Mouse (Mus musculus) hindbrain, embryonic 12.5 days (tissue): ENCODE measurements around the gene Pcyt1b. TPM values are rescaled to one million over a fixed set of nuclear protein-coding genes. Genes with fewer than 3 reads are reported as not detected.
A peak's percentile ranks its signal among the peaks of the same experiment; 100 is the strongest.

Experiments
- ATAC-seq: fragments of 200-750 bp; cut with Nextera tagmentation; 2 replicates; pipeline ENCODE4 v1.8.0; 2017; ENCODE audit warnings: moderate TSS enrichment; ENCODE audit not compliant: low FRiP score
- H3K27ac ChIP-seq: fragments of 300-500 bp; sonication (generic); 2 replicates; pipeline ENCODE4 v1.5.1; 2016; ENCODE audit warnings: mild to moderate bottlenecking
- H3K27me3 ChIP-seq: fragments of 300-500 bp; sonication (generic); 2 replicates; pipeline ENCODE4 v1.6.1; 2016; ENCODE audit warnings: mild to moderate bottlenecking
- H3K36me3 ChIP-seq: fragments of 300-500 bp; sonication (generic); 2 replicates; pipeline ENCODE4 v1.6.1; 2016; ENCODE audit warnings: mild to moderate bottlenecking
- H3K4me1 ChIP-seq: fragments of 300-500 bp; sonication (generic); 2 replicates; pipeline ENCODE4 v1.6.1; 2016
- H3K4me2 ChIP-seq: fragments of 300-500 bp; sonication (generic); replicated peaks from 2 replicates; pipeline ENCODE4 v1.6.1; 2016; ENCODE audit warnings: mild to moderate bottlenecking
- H3K4me3 ChIP-seq: fragments of 300-500 bp; sonication (generic); 2 replicates; pipeline ENCODE4 v1.5.1; 2016; ENCODE audit warnings: mild to moderate bottlenecking
- H3K9ac ChIP-seq: fragments of 300-500 bp; sonication (generic); 2 replicates; pipeline ENCODE4 v1.6.1; 2016; ENCODE audit warnings: mild to moderate bottlenecking, moderate library complexity
- H3K9me3 ChIP-seq: fragments of 300-500 bp; sonication (generic); replicated peaks from 2 replicates; pipeline ENCODE4 v1.6.1; 2016; ENCODE audit warnings: mild to moderate bottlenecking
- WGBS: fragments of 180-500 bp; shearing (Covaris S2); methylation state at CpG from one replicate; pipeline ENCODE4 v1.1.7; 2016; 5-methylcytosine and 5-hydroxymethylcytosine counted together
- polyA plus RNA-seq: library from polyadenylated mRNA; unstranded; fragments of >200 nt; fragmentation: Nextera tagmentation; extraction: Ambion mirVana; gene quantifications from 2 replicates; pipeline ENCODE4 v1.2.1, GENCODE M21; 2016

The Pcyt1b gene
- polyA plus RNA-seq, 1 experiment from 2014 or later = 20.9 TPM

GRCm38 (mm10) chrX:93750566-93750965, 95.9 kb downstream of the Pcyt1b start:
- 89% methylated on average over 6 of the region's 6 CpGs for WGBS
- Histone ChIP-seq H3K4me2 (no peak overlapping the region), H3K4me1 (no peaks in the 10 kb centered on the region), H3K27me3 (no peaks in the 10 kb centered on the region), H3K9ac (no peak overlapping the region), H3K9me3 (no peaks in the 10 kb centered on the region), H3K36me3 (no peaks in the 10 kb centered on the region), H3K27ac (no peak overlapping the region), H3K4me3 (no peak overlapping the region)
- no peak for ATAC-seq

GRCm38 (mm10) chrX:93755210-93755842, 100.7 kb downstream of the Pcyt1b start:
- WGBS = 65% methylated on average over 11 of the region's 11 CpGs
- no peak overlapping the region for H3K4me2 ChIP-seq
- H3K36me3 ChIP-seq = no peaks in the 10 kb centered on the region
- no peak overlapping the region for H3K27ac ChIP-seq
- peak; percentile 54 for ATAC-seq
- H3K9ac ChIP-seq = no peak overlapping the region
- no peaks in the 10 kb centered on the region for H3K4me1 ChIP-seq
- H3K27me3 ChIP-seq = 0 out of 2 replicates have a peak, but pooled peaks cover 6% of the 10 kb centered on the region
- H3K4me3 ChIP-seq = no peak overlapping the region
- no peaks in the 10 kb centered on the region for H3K9me3 ChIP-seq

- Histone ChIP-seq H3K9ac (no peak overlapping the region), H3K9me3 (no peaks in the 10 kb centered on the region), H3K27ac (no peak overlapping the region), H3K36me3 (no peaks in the 10 kb centered on the region), H3K4me2 (no peak overlapping the region), H3K27me3 (0 out of 2 replicates have a peak, but pooled peaks cover 6% of the 10 kb centered on the region), H3K4me3 (no peak overlapping the region), H3K4me1 (no peaks in the 10 kb centered on the region)
- 66% methylated on average over 7 of the region's 7 CpGs for WGBS
- peak; percentile 72 for ATAC-seq
These were observed 102.3 kb downstream of the Pcyt1b start for GRCm38 (mm10) chrX:93756867-93757455.

- Histone ChIP-seq H3K27ac (no peak overlapping the region), H3K9me3 (no peaks in the 10 kb centered on the region)
- WGBS = 94% methylated on average over 3 of the region's 3 CpGs
These were observed 106.1 kb downstream of the Pcyt1b start for GRCm38 (mm10) chrX:93760770-93761169.

GRCm38 (mm10) chrX:93789562-93789961, 134.9 kb downstream of the Pcyt1b start:
- ATAC-seq = no peak
- 88% methylated on average over 1 of the region's 1 CpGs for WGBS
- H3K9ac ChIP-seq = no peak overlapping the region

More at GRCm38 (mm10) chrX:93760770-93761169, 106.1 kb downstream of the Pcyt1b start:
- no peak overlapping the region for H3K4me3 ChIP-seq
- H3K4me2 ChIP-seq = no peak overlapping the region
- ATAC-seq = no peak
- no peak overlapping the region for H3K9ac ChIP-seq
- H3K4me1 ChIP-seq = no peaks in the 10 kb centered on the region
- 0 out of 2 replicates have a peak, but pooled peaks cover 6% of the 10 kb centered on the region for H3K27me3 ChIP-seq
- H3K36me3 ChIP-seq = no peaks in the 10 kb centered on the region

GRCm38 (mm10) chrX:93793168-93793567, 138.5 kb downstream of the Pcyt1b start:
- H3K27me3 ChIP-seq = no peaks in the 10 kb centered on the region
- no peak overlapping the region for H3K4me2 ChIP-seq
- no peaks in the 10 kb centered on the region for H3K4me1 ChIP-seq
- no peak overlapping the region for H3K27ac ChIP-seq
- no peaks in the 10 kb centered on the region for H3K36me3 ChIP-seq
- H3K9me3 ChIP-seq = no peaks in the 10 kb centered on the region
- no peak overlapping the region for H3K9ac ChIP-seq
- H3K4me3 ChIP-seq = no peak overlapping the region
- no peak for ATAC-seq

More at GRCm38 (mm10) chrX:93789562-93789961, 134.9 kb downstream of the Pcyt1b start:
- Histone ChIP-seq H3K4me3 (no peak overlapping the region), H3K27ac (no peak overlapping the region), H3K9me3 (no peaks in the 10 kb centered on the region), H3K4me2 (no peak overlapping the region), H3K4me1 (no peaks in the 10 kb centered on the region), H3K27me3 (no peaks in the 10 kb centered on the region), H3K36me3 (no peaks in the 10 kb centered on the region)

Other genes with a start within 250 kb of the Pcyt1b start
- 13.3 and 13.6 TPM in 2 replicates for gene Pola1, start 22.7 kb upstream of the Pcyt1b start, polyA plus RNA-seq
- 48.9 and 50.5 TPM in 2 replicates for gene Pdk3, start 177.3 kb downstream of the Pcyt1b start, polyA plus RNA-seq